Mouse (Mus musculus): ENCODE measurements around the gene Alyref. TPM values are rescaled to one million over a fixed set of nuclear protein-coding genes. Genes with fewer than 3 reads are reported as not detected.
A peak's percentile ranks its signal among the peaks of the same experiment; 100 is the strongest.

Gene Alyref
- 671 and 778 TPM in 2 replicates for polyA plus RNA-seq (2016; fragmentation: Nextera tagmentation; extraction: Ambion mirVana)

GRCm38 (mm10) chr11:120598283-120598989 is at the start of gene Alyref, which contains the start of gene Anapc11:
Alyref (minus strand) TSS chr11:120598365.
Anapc11 (plus strand) TSS chr11:120598421.
- Histone ChIP-seq H3K27ac (peak within 1 kb of the TSS; percentile 89), H3K4me3 (replicated peaks) (peak within 1 kb of the TSS; percentile 100), H3K9ac (replicated peaks) (peak within 1 kb of the TSS; percentile 99), H3K9me3 (no peaks in the 10 kb centered on the region), H3K36me3 (peaks cover 73% of the 10 kb centered on the region), H3K27me3 (no peaks in the 10 kb centered on the region), H3K4me1 (replicated peaks) (peaks cover 24% of the 10 kb centered on the region), H3K4me2 (peak within 1 kb of the TSS; percentile 98)
- WGBS = under 1% methylated on average over 88 of the region's 88 CpGs
- ATAC-seq (ENCODE audit: insufficient number of reproducible peaks, insufficient read depth, low FRiP score, low TSS enrichment, low read depth) = peak; percentile 96

GRCm38 (mm10) chr11:120647047-120647830 is 49.1 kb upstream of the Alyref start:
- H3K4me1 ChIP-seq (replicated peaks) = peaks cover 21% of the 10 kb centered on the region
- ATAC-seq (ENCODE audit: insufficient number of reproducible peaks, insufficient read depth, low FRiP score, low TSS enrichment, low read depth) = no peak
- 0 out of 2 replicates have a peak overlapping the region, but pooled peaks have one; percentile 10 for H3K4me3 ChIP-seq (replicated peaks)
- no peak overlapping the region for H3K27ac ChIP-seq
- H3K36me3 ChIP-seq = no peaks in the 10 kb centered on the region
- H3K27me3 ChIP-seq = peaks cover 15% of the 10 kb centered on the region
- peak overlapping the region; percentile 48 for H3K4me2 ChIP-seq
- 78% methylated on average over 35 of the region's 35 CpGs for WGBS
- H3K9ac ChIP-seq (replicated peaks) = no peak overlapping the region
- H3K9me3 ChIP-seq = no peaks in the 10 kb centered on the region

- WGBS = under 1% methylated on average over 15 of the region's 15 CpGs
- ATAC-seq (ENCODE audit: insufficient number of reproducible peaks, insufficient read depth, low FRiP score, low TSS enrichment, low read depth) = peak; percentile 98
- no peaks in the 10 kb centered on the region for H3K36me3 ChIP-seq
- peak within 1 kb of the TSS; percentile 61 for H3K9ac ChIP-seq (replicated peaks)
- H3K9me3 ChIP-seq = no peaks in the 10 kb centered on the region
- peaks cover 15% of the 10 kb centered on the region for H3K27me3 ChIP-seq
- peak within 1 kb of the TSS; percentile 75; the same call in 1 of the 2 replicates for H3K27ac ChIP-seq
- H3K4me3 ChIP-seq (replicated peaks) = peak within 1 kb of the TSS; percentile 42
- peak within 1 kb of the TSS; percentile 78 for H3K4me2 ChIP-seq
- peaks cover 25% of the 10 kb centered on the region for H3K4me1 ChIP-seq (replicated peaks)
Observed at GRCm38 (mm10) chr11:120643601-120643987, 45.4 kb upstream of the Alyref start, which contains the start of gene Pycr1. Pycr1 (minus strand) TSS chr11:120643769.

GRCm38 (mm10) chr11:120642939-120643600 is 44.9 kb upstream of the Alyref start:
- H3K36me3 ChIP-seq = no peaks in the 10 kb centered on the region
- under 1% methylated on average over 18 of the region's 18 CpGs for whole genome bisulfite sequencing
- H3K4me1 ChIP-seq (replicated peaks) = peaks cover 22% of the 10 kb centered on the region
- peaks cover 13% of the 10 kb centered on the region for H3K27me3 ChIP-seq
- peak overlapping the region; percentile 42 for H3K4me3 ChIP-seq (replicated peaks)
- H3K9me3 ChIP-seq = no peaks in the 10 kb centered on the region
- H3K4me2 ChIP-seq = peak overlapping the region; percentile 78
- H3K9ac ChIP-seq (replicated peaks) = peak overlapping the region; percentile 61
- peak; percentile 58 for ATAC-seq (ENCODE audit: insufficient number of reproducible peaks, insufficient read depth, low FRiP score, low TSS enrichment, low read depth)
- H3K27ac ChIP-seq = peak overlapping the region; percentile 24; the same call in 1 of the 2 replicates

- H3K4me3 ChIP-seq (replicated peaks) = no peak overlapping the region
- no peak overlapping the region; the same call in 1 of the 2 replicates for H3K9ac ChIP-seq (replicated peaks)
- H3K4me1 ChIP-seq (replicated peaks) = peaks cover 14% of the 10 kb centered on the region
- H3K27me3 ChIP-seq = peaks cover under 1% of the 10 kb centered on the region; the same call in 1 of the 2 replicates
- peak overlapping the region; percentile 78; the same call in 1 of the 2 replicates for H3K4me2 ChIP-seq
- ATAC-seq (ENCODE audit: insufficient number of reproducible peaks, insufficient read depth, low FRiP score, low TSS enrichment, low read depth) = no peak
- no peaks in the 10 kb centered on the region for H3K9me3 ChIP-seq
- H3K36me3 ChIP-seq = no peaks in the 10 kb centered on the region
- H3K27ac ChIP-seq = no peak overlapping the region
- 79% methylated on average over 8 of the region's 8 CpGs for WGBS
Observed at GRCm38 (mm10) chr11:120641869-120642268, 43.7 kb upstream of the Alyref start.

GRCm38 (mm10) chr11:120641255-120641654 is 43.1 kb upstream of the Alyref start:
- Histone ChIP-seq H3K27ac (no peak overlapping the region), H3K4me3 (replicated peaks) (0 out of 2 replicates have a peak overlapping the region, but pooled peaks have one; percentile 2), H3K9me3 (no peaks in the 10 kb centered on the region), H3K4me2 (peak overlapping the region; percentile 4; the same call in 1 of the 2 replicates), H3K4me1 (replicated peaks) (peaks cover 14% of the 10 kb centered on the region), H3K27me3 (no peaks in the 10 kb centered on the region; the same call in 1 of the 2 replicates), H3K9ac (replicated peaks) (peak overlapping the region; percentile 27; the same call in 1 of the 2 replicates), H3K36me3 (no peaks in the 10 kb centered on the region)
- no peak for ATAC-seq (ENCODE audit: insufficient number of reproducible peaks, insufficient read depth, low FRiP score, low TSS enrichment, low read depth)
- WGBS = 44% methylated on average over 9 of the region's 9 CpGs

- no peaks in the 10 kb centered on the region for H3K27me3 ChIP-seq
- no peaks in the 10 kb centered on the region for H3K9me3 ChIP-seq
- 85% methylated on average over 5 of the region's 5 CpGs for WGBS
- no peak overlapping the region for H3K4me2 ChIP-seq
- peaks cover under 1% of the 10 kb centered on the region; the same call in 1 of the 2 replicates for H3K36me3 ChIP-seq
- H3K4me3 ChIP-seq (replicated peaks) = no peak overlapping the region
- no peak overlapping the region for H3K27ac ChIP-seq
- ATAC-seq (ENCODE audit: insufficient number of reproducible peaks, insufficient read depth, low FRiP score, low TSS enrichment, low read depth) = no peak
- no peak overlapping the region for H3K9ac ChIP-seq (replicated peaks)
- peaks cover 26% of the 10 kb centered on the region for H3K4me1 ChIP-seq (replicated peaks)
Observed at GRCm38 (mm10) chr11:120634810-120635209, 36.6 kb upstream of the Alyref start.

- 11% methylated on average over 58 of the region's 58 CpGs for WGBS
- Histone ChIP-seq H3K36me3 (peaks cover 12% of the 10 kb centered on the region), H3K27ac (peak within 1 kb of the TSS; percentile 87), H3K4me2 (peak within 1 kb of the TSS; percentile 92), H3K4me1 (replicated peaks) (peaks cover 28% of the 10 kb centered on the region), H3K4me3 (replicated peaks) (peak within 1 kb of the TSS; percentile 97), H3K9ac (replicated peaks) (peak within 1 kb of the TSS; percentile 88), H3K9me3 (no peaks in the 10 kb centered on the region), H3K27me3 (no peaks in the 10 kb centered on the region)
- peak; percentile 86 for ATAC-seq (ENCODE audit: insufficient number of reproducible peaks, insufficient read depth, low FRiP score, low TSS enrichment, low read depth)
Observed at GRCm38 (mm10) chr11:120633520-120634343, 35.6 kb upstream of the Alyref start, which contains the start of gene Mafg. Mafg (minus strand) TSS chr11:120633600.

GRCm38 (mm10) chr11:120632559-120633519 is 34.7 kb upstream of the Alyref start:
- 1% methylated on average over 114 of the region's 116 CpGs for WGBS
- peaks cover 28% of the 10 kb centered on the region for H3K4me1 ChIP-seq (replicated peaks)
- H3K36me3 ChIP-seq = peaks cover 16% of the 10 kb centered on the region
- H3K27ac ChIP-seq = peak overlapping the region; percentile 87
- H3K4me3 ChIP-seq (replicated peaks) = peak overlapping the region; percentile 97
- peak overlapping the region; percentile 92 for H3K4me2 ChIP-seq
- ATAC-seq (ENCODE audit: insufficient number of reproducible peaks, insufficient read depth, low FRiP score, low TSS enrichment, low read depth) = peak; percentile 78
- no peaks in the 10 kb centered on the region for H3K27me3 ChIP-seq
- H3K9ac ChIP-seq (replicated peaks) = peak overlapping the region; percentile 88
- no peaks in the 10 kb centered on the region for H3K9me3 ChIP-seq
